Mouse (Mus musculus): ENCODE results near the gene Atcay. TPM values are rescaled to one million over a fixed set of nuclear protein-coding genes. Genes with fewer than 3 reads are reported as not detected.
A peak's percentile ranks its signal among the peaks of the same experiment; 100 is the strongest.

Atcay gene
- polyA plus RNA-seq, 1 experiment from 2014 or later = 0.28 TPM

- Histone ChIP-seq H3K27me3 (0 out of 2 replicates have a peak, but pooled peaks cover 9% of the 10 kb centered on the region), H3K36me3 (no peaks in the 10 kb centered on the region), H3K4me2 (no peak overlapping the region), H3K27ac (no peak overlapping the region), H3K4me3 (no peak overlapping the region), H3K9ac (no peak overlapping the region), H3K9me3 (no peaks in the 10 kb centered on the region), H3K4me1 (peaks cover 3% of the 10 kb centered on the region; the same call in 1 of the 2 replicates)
- WGBS = 87% methylated on average over 6 of the region's 6 CpGs
- ATAC-seq (ENCODE audit: insufficient number of reproducible peaks, low FRiP score, low TSS enrichment, low read depth) = no peak
These were observed 13.8 kb downstream of the Atcay start for GRCm38 (mm10) chr10:81216810-81217209.

- Histone ChIP-seq H3K4me3 (no peak overlapping the region), H3K4me2 (no peak overlapping the region), H3K4me1 (peaks cover 3% of the 10 kb centered on the region; the same call in 1 of the 2 replicates), H3K9ac (no peak overlapping the region), H3K27me3 (0 out of 2 replicates have a peak, but pooled peaks cover 9% of the 10 kb centered on the region), H3K27ac (no peak overlapping the region), H3K36me3 (no peaks in the 10 kb centered on the region), H3K9me3 (no peaks in the 10 kb centered on the region)
- ATAC-seq (ENCODE audit: insufficient number of reproducible peaks, low FRiP score, low TSS enrichment, low read depth) = no peak
- WGBS = 77% methylated on average over 6 of the region's 6 CpGs
These were observed 14.4 kb downstream of the Atcay start for GRCm38 (mm10) chr10:81216260-81216659.

- no peak for ATAC-seq (ENCODE audit: insufficient number of reproducible peaks, low FRiP score, low TSS enrichment, low read depth)
- Histone ChIP-seq H3K27ac (no peak overlapping the region), H3K27me3 (peaks cover 3% of the 10 kb centered on the region; the same call in 1 of the 2 replicates), H3K4me3 (no peak overlapping the region), H3K4me1 (no peaks in the 10 kb centered on the region), H3K4me2 (no peak overlapping the region), H3K36me3 (no peaks in the 10 kb centered on the region), H3K9ac (no peak overlapping the region), H3K9me3 (no peaks in the 10 kb centered on the region)
- WGBS = 93% methylated on average over 5 of the region's 5 CpGs
These were observed 20.5 kb downstream of the Atcay start for GRCm38 (mm10) chr10:81210154-81210553.

- 0 out of 2 replicates have a peak, but pooled peaks cover 2% of the 10 kb centered on the region for H3K4me1 ChIP-seq
- WGBS = 70% methylated on average over 4 of the region's 4 CpGs
- H3K36me3 ChIP-seq = no peaks in the 10 kb centered on the region
- no peak overlapping the region for H3K27ac ChIP-seq
- H3K9me3 ChIP-seq = no peaks in the 10 kb centered on the region
- H3K4me3 ChIP-seq = no peak overlapping the region
- H3K9ac ChIP-seq = no peak overlapping the region
- no peak for ATAC-seq (ENCODE audit: insufficient number of reproducible peaks, low FRiP score, low TSS enrichment, low read depth)
- peaks cover 14% of the 10 kb centered on the region for H3K27me3 ChIP-seq
- no peak overlapping the region for H3K4me2 ChIP-seq
These were observed 26.5 kb downstream of the Atcay start for GRCm38 (mm10) chr10:81204137-81204536.

- WGBS = 64% methylated on average over 8 of the region's 8 CpGs
- peak; percentile 4; the same call in 1 of the 2 replicates for ATAC-seq (ENCODE audit: insufficient number of reproducible peaks, low FRiP score, low TSS enrichment, low read depth)
- Histone ChIP-seq H3K9ac (no peak overlapping the region), H3K36me3 (no peaks in the 10 kb centered on the region), H3K27me3 (peaks cover 17% of the 10 kb centered on the region), H3K4me3 (no peak overlapping the region), H3K4me1 (0 out of 2 replicates have a peak, but pooled peaks cover 2% of the 10 kb centered on the region), H3K4me2 (no peak overlapping the region), H3K9me3 (no peaks in the 10 kb centered on the region), H3K27ac (no peak overlapping the region)
These were observed 27.5 kb downstream of the Atcay start for GRCm38 (mm10) chr10:81202978-81203720.

GRCm38 (mm10) chr10:81201807-81202758 is 28.6 kb downstream of the Atcay start, which contains the start of gene Nmrk2:
TSS of gene Nmrk2 (minus strand) at chr10:81202051.
- H3K4me2 ChIP-seq = no peak within 1 kb of the TSS
- no peaks in the 10 kb centered on the region for H3K9me3 ChIP-seq
- H3K9ac ChIP-seq = no peak within 1 kb of the TSS
- WGBS = 61% methylated on average over 13 of the region's 13 CpGs
- no peak for ATAC-seq (ENCODE audit: insufficient number of reproducible peaks, low FRiP score, low TSS enrichment, low read depth)
- H3K27me3 ChIP-seq = peaks cover 23% of the 10 kb centered on the region
- H3K27ac ChIP-seq = no peak within 1 kb of the TSS
- H3K4me3 ChIP-seq = no peak within 1 kb of the TSS
- no peaks in the 10 kb centered on the region for H3K36me3 ChIP-seq
- H3K4me1 ChIP-seq = 0 out of 2 replicates have a peak, but pooled peaks cover 2% of the 10 kb centered on the region

GRCm38 (mm10) chr10:81200605-81201287 is 29.9 kb downstream of the Atcay start:
- ATAC-seq (ENCODE audit: insufficient number of reproducible peaks, low FRiP score, low TSS enrichment, low read depth) = no peak
- no peaks in the 10 kb centered on the region for H3K9me3 ChIP-seq
- 0 out of 2 replicates have a peak, but pooled peaks cover 2% of the 10 kb centered on the region for H3K4me1 ChIP-seq
- no peak overlapping the region for H3K9ac ChIP-seq
- H3K27ac ChIP-seq = no peak overlapping the region
- 73% methylated on average over 20 of the region's 20 CpGs for WGBS
- no peak overlapping the region for H3K4me3 ChIP-seq
- H3K27me3 ChIP-seq = peaks cover 33% of the 10 kb centered on the region
- H3K36me3 ChIP-seq = no peaks in the 10 kb centered on the region
- H3K4me2 ChIP-seq = no peak overlapping the region

GRCm38 (mm10) chr10:81200141-81200540 is 30.5 kb downstream of the Atcay start:
- no peak for ATAC-seq (ENCODE audit: insufficient number of reproducible peaks, low FRiP score, low TSS enrichment, low read depth)
- H3K36me3 ChIP-seq = no peaks in the 10 kb centered on the region
- H3K4me2 ChIP-seq = no peak overlapping the region
- WGBS = 83% methylated on average over 13 of the region's 13 CpGs
- no peak overlapping the region for H3K4me3 ChIP-seq
- H3K27me3 ChIP-seq = peaks cover 39% of the 10 kb centered on the region
- H3K4me1 ChIP-seq = 0 out of 2 replicates have a peak, but pooled peaks cover 2% of the 10 kb centered on the region
- H3K9ac ChIP-seq = no peak overlapping the region
- H3K27ac ChIP-seq = no peak overlapping the region
- no peaks in the 10 kb centered on the region for H3K9me3 ChIP-seq

- Histone ChIP-seq H3K9me3 (no peaks in the 10 kb centered on the region), H3K4me3 (no peak overlapping the region), H3K36me3 (no peaks in the 10 kb centered on the region), H3K27ac (no peak overlapping the region), H3K27me3 (peaks cover 51% of the 10 kb centered on the region), H3K4me2 (no peak overlapping the region), H3K9ac (no peak overlapping the region), H3K4me1 (peaks cover 10% of the 10 kb centered on the region)
- WGBS = 85% methylated on average over 6 of the region's 6 CpGs
- no peak for ATAC-seq (ENCODE audit: insufficient number of reproducible peaks, low FRiP score, low TSS enrichment, low read depth)
These were observed 31.6 kb downstream of the Atcay start for GRCm38 (mm10) chr10:81198990-81199389.

- 1% methylated on average over 9 of the region's 9 CpGs for WGBS
- Histone ChIP-seq H3K27me3 (peaks cover 56% of the 10 kb centered on the region), H3K9me3 (no peaks in the 10 kb centered on the region), H3K4me3 (no peak overlapping the region), H3K4me2 (no peak overlapping the region), H3K9ac (no peak overlapping the region), H3K4me1 (peaks cover 14% of the 10 kb centered on the region), H3K27ac (no peak overlapping the region), H3K36me3 (no peaks in the 10 kb centered on the region)
- ATAC-seq (ENCODE audit: insufficient number of reproducible peaks, low FRiP score, low TSS enrichment, low read depth) = no peak
These were observed 32.4 kb downstream of the Atcay start for GRCm38 (mm10) chr10:81198230-81198629.

- WGBS = 57% methylated on average over 6 of the region's 6 CpGs
- Histone ChIP-seq H3K4me3 (no peak overlapping the region), H3K9me3 (no peaks in the 10 kb centered on the region), H3K4me2 (no peak overlapping the region), H3K36me3 (no peaks in the 10 kb centered on the region), H3K4me1 (peaks cover 20% of the 10 kb centered on the region), H3K27ac (no peak overlapping the region), H3K27me3 (peaks cover 59% of the 10 kb centered on the region), H3K9ac (no peak overlapping the region)
- no peak for ATAC-seq (ENCODE audit: insufficient number of reproducible peaks, low FRiP score, low TSS enrichment, low read depth)
These were observed 33.3 kb downstream of the Atcay start for GRCm38 (mm10) chr10:81197305-81197704.
